Mouse (Mus musculus) erythroblast, embryonic 14.5 days (primary cell): ENCODE measurements around the gene Gdi1.

ENCODE experiments used
- GATA1 ChIP-seq: IDR thresholded peaks from 2 replicates; pipeline ENCODE4 v1.6.1; 2012; ENCODE audit warnings: low read length, inconsistent platforms, mixed read lengths
- TAL1 ChIP-seq: IDR thresholded peaks from 3 replicates; pipeline ENCODE4 v1.6.1; 2012; ENCODE audit warnings: low read length, inconsistent platforms, mixed read lengths

GRCm38 (mm10) chrX:74277916-74278315 lies 26.9 kb upstream of the Gdi1 start:
- TF ChIP-seq TAL1: no peak
- TF ChIP-seq GATA1: no peak
